Mouse (Mus musculus): Measurements from ENCODE around the gene Pcdh18. TPM values are rescaled to one million over a fixed set of nuclear protein-coding genes. Genes with fewer than 3 reads are reported as not detected.

Gene Pcdh18
- 3.6 and 4.0 TPM in 2 replicates for polyA plus RNA-seq (2015; fragmentation: Nextera tagmentation; extraction: Ambion mirVana)

- no peak for DNase-seq (ENCODE audit: low spot score)
Measured at GRCm38 (mm10) chr3:49756870-49757625, at the start of gene Pcdh18. Gene Pcdh18 (minus strand): TSS chr3:49757325.

- no peak for DNase-seq (ENCODE audit: low spot score)
Measured at GRCm38 (mm10) chr3:49806823-49807222, 49.7 kb upstream of the Pcdh18 start.

- no peak for DNase-seq (ENCODE audit: low spot score)
Measured at GRCm38 (mm10) chr3:49805511-49805910, 48.4 kb upstream of the Pcdh18 start.

- DNase-seq (ENCODE audit: low spot score), result no peak
Measured at GRCm38 (mm10) chr3:49788296-49788695, 31.2 kb upstream of the Pcdh18 start.

- DNase-seq (ENCODE audit: low spot score), result no peak
Measured at GRCm38 (mm10) chr3:49787719-49788118, 30.6 kb upstream of the Pcdh18 start.

- no peak for DNase-seq (ENCODE audit: low spot score)
Measured at GRCm38 (mm10) chr3:49768992-49769738, 12.0 kb upstream of the Pcdh18 start.

GRCm38 (mm10) chr3:49762711-49763110 lies 5.6 kb upstream of the Pcdh18 start:
- DNase-seq (ENCODE audit: low spot score), result no peak

- DNase-seq (ENCODE audit: low spot score), result no peak
Measured at GRCm38 (mm10) chr3:49761971-49762370, 4.8 kb upstream of the Pcdh18 start.

GRCm38 (mm10) chr3:49757626-49758019 lies 498 bp upstream of the Pcdh18 start:
- DNase-seq (ENCODE audit: low spot score), result no peak

- DNase-seq (ENCODE audit: low spot score), result no peak
Measured at GRCm38 (mm10) chr3:49755986-49756845, 909 bp downstream of the Pcdh18 start.

GRCm38 (mm10) chr3:49752766-49753165 lies 4.4 kb downstream of the Pcdh18 start:
- DNase-seq (ENCODE audit: low spot score), result no peak

GRCm38 (mm10) chr3:49749491-49750284 lies 7.4 kb downstream of the Pcdh18 start:
- DNase-seq (ENCODE audit: low spot score), result no peak

GRCm38 (mm10) chr3:49748054-49748453 lies 9.1 kb downstream of the Pcdh18 start:
- DNase-seq (ENCODE audit: low spot score), result no peak

- no peak for DNase-seq (ENCODE audit: low spot score)
Measured at GRCm38 (mm10) chr3:49739061-49739460, 18.1 kb downstream of the Pcdh18 start.

- no peak for DNase-seq (ENCODE audit: low spot score)
Measured at GRCm38 (mm10) chr3:49738531-49738930, 18.6 kb downstream of the Pcdh18 start.

- no peak for DNase-seq (ENCODE audit: low spot score)
Measured at GRCm38 (mm10) chr3:49706503-49706902, 50.6 kb downstream of the Pcdh18 start.

- no peak for DNase-seq (ENCODE audit: low spot score)
Measured at GRCm38 (mm10) chr3:49699951-49700350, 57.2 kb downstream of the Pcdh18 start.
